Mouse (Mus musculus) brain, adult 2 months (tissue): ENCODE measurements around the gene Epha3.

Experiments used
- DNase-seq: peaks from one replicate; pipeline ENCODE4 v3.0.0; 2011; ENCODE audit warnings: low read depth, low spot score

Epha3 gene

DNA sequence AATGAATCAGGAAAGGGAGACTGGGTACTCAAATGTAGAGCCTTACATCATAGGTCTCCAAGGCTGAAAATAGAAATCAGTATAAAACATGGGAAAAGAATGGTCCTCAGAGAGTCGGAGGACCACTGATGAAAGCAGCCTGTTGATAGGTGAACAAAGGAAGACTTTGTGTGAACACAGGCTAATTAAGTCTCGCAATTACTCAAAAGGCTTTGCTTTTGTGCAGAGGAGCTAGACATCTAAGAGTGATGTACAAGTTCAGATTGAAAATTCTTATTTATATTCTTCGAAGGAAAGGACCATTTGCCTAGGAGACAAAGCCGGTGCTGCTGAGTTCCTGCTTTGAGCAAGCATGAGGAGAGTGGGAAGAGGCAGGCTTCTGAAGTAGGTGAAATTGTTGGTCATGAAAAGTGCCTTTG is 363.0 kb downstream of the Epha3 start:
- DNase-seq = no peak
